Mouse (Mus musculus) spleen, postnatal 4 days (tissue): ENCODE measurements around the gene Fosl1.
A peak's percentile ranks its signal among the peaks of the same experiment; 100 is the strongest.
"Not testable (repeated sequence)": the region's sequence is repeated elsewhere in the genome, so short reads cannot be mapped to it uniquely, and the experiment has no call there.

Experiments
- DNase-seq, 2 experiments: peaks; one replicate each; pipeline ENCODE4 v3.0.0; 2022; ENCODE audit warnings: low spot score in 2 of 2

Gene Fosl1

DNA sequence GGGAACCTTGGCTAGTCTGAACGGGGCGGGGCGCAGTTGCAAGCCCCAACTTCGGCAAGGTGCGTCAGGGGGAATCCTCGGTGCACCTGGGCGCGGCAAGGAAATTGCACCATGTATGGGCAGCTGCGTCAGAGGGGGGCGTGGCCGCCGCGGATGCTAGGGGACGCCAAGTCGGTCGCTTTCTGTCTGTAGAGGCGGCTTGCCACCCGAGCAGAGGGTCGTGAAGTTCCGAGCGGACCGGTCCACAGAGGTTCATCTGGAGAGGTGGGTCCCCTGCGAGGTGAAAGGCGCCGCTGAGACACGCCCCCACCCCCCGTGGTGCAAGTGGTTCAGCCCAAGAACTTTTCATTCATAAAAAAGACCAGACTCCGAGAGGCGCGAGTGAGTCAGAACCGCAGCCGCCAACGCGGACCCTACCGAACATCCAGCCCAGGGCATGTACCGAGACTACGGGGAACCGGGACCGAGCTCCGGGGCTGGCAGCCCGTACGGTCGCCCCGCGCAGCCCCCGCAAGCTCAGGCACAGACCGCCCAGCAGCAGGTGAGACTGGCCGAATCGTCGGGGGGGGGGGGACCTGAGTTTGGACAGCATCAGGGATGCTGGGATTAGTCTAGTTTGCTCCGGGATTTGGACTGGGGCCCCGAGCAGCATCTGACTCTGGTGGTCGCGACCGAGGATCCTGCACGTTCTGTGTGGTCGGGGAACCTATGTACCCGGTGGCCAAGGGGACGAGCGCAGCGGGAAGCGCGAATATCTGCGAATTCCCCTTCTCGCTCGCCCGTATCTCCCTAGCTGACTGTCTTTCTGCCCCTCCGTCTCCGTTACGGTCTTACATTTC lies at the start of gene Fosl1:
Fosl1 (plus strand) TSS at position 33 of the 839 bp plus-strand sequence.
- peak; percentile 70 to 86 for DNase-seq

DNA sequence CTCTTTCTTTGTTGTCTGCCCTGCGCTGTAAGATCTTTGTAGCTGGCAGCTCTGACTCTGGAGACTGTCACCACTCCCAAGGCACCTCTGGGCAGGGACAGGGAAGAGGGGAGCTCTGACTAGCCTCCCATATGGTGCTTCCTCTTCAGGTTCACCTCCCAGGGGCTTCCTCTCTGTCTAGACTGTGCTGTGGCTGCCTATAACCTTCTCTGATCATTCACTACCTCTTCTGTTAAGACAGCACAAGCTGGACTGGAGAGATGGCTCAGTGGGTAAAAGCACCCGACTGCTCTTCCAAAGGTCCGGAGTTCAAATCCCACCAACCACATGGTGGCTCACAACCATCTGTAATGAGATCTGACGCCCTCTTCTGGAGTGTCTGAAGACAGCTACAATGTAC lies 46.3 kb upstream of the Fosl1 start:
- not testable (repeated sequence) for DNase-seq

GRCm38 (mm10) chr19:5402293-5402692 lies 45.1 kb upstream of the Fosl1 start, which contains the start of gene Tsga10ip:
Gene Tsga10ip, minus strand, starts transcription at chr19:5402526.
- DNase-seq = no peak

DNA sequence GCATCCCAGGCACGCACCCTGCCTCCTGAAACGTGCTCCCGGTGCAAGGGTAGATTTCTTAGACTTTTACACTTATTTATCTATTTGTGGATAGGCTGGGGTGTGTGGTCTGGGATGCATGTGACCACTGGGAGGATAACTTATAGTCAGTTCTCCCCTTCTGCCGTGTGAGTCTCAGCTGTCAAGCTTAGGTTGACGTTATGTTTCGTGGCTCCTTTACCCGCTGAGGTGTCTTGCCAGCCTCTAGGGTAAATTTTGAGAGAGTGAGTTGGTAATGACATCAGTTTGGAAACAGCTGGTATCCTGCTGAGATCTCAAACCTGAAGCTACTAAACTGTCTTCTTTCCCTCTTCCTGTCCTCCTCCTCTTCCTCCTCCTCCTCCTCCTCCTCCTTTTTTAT lies 41.4 kb upstream of the Fosl1 start:
- no peak for DNase-seq

DNA sequence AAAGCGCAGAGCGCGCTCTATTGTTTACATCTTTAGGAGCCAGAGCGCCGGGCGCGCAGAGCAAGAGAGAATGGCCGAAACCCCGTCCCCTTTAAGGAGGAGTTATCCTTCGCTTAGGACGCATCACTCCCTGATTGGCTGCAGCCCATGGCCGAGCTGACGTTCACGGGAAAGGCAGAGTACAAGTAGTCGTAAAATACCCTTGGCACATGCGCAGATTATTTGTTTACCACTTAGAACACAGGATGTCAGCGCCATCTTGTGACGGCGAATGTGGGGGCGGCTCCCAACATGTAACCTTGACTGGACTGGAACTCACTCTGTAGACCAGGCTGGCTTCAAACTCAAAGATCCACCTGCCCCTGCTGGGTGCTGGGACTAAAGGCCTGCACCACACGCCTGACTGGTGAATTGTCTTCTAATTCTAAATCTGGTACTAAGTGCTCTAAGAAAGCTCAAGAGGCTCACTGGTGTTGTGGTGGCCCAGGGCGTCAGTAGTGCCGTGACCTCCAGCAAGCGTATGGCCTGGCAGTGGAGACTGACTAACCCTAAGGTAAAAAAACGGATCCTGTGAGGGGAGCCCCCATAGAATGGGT lies 40.7 kb upstream of the Fosl1 start:
- DNase-seq = peak in 1 of 2 experiments; percentile 46

GRCm38 (mm10) chr19:5407133-5407532 lies 40.2 kb upstream of the Fosl1 start:
- peak; percentile 75 to 85 for DNase-seq

DNA sequence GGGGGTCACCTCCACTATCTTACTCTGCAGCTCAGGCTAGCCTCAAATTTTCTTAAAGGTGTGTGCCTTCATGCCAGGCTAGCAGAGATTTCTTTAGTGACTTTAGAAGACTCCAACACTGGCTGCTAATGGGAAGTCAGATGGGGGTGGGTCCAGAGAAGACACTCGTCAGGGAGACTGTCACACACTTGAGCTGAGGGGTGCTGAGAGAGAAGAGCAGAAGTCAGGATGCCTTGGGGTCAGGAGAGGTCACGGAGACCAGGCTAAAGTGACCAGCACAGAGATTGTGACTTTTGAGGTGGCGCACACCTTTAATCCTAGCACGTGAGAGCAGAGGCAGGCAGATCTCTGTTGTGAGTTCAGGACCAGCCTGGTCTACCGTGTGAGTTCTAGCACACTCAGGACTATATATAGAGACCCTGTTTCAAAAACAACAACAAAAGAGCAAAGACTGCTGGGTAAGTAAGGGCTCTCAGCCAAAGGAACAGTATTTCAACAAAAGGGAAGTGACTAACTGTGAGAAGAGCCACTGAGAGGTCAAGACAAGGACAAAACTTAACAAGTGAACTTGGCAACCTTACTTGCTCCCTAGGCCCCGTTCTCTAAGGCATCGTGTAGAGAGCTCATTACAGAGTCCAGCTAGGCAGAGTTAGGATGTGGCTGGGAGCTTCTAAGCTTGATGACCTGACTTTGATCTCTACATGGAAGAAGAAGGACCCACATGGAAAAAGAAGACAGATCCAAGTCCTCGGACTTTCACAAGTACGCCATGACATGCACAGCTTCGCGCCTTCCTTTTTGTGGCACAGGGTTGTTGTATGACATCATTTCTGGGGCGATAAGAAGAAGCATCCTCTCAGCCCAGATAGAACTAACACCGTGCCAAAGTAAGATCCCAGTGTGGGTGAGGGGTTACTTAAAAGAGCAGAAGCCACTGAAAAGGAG lies 39.0 kb upstream of the Fosl1 start:
- DNase-seq = no peak

GRCm38 (mm10) chr19:5409068-5409467 lies 38.3 kb upstream of the Fosl1 start:
- DNase-seq = no peak

GRCm38 (mm10) chr19:5410641-5411040 lies 36.7 kb upstream of the Fosl1 start:
- DNase-seq = no peak

- no peak for DNase-seq
These were observed 35.4 kb upstream of the Fosl1 start for GRCm38 (mm10) chr19:5411961-5412360.

- DNase-seq = no peak
These were observed 33.5 kb upstream of the Fosl1 start for GRCm38 (mm10) chr19:5413840-5414239.

DNA sequence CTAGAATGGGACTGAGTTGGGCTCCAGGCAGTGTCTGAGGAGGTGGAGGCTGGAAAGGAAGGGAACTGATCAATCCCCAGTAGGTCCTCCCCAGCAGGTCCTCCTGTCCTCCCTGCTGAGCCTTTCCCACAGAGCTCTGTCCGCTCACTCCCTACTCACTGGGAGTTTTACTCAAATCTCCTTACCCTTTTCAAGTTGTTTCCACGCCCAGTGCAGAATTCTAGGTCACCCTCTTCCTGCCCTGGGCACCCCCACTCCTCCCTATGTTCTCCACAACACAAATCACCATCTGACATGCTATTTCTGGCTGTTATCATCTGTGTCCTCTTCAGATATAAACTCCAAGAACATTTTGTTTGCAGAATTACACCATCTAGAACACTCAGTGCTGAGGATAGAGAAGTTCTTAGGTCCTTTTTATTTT lies 32.8 kb upstream of the Fosl1 start:
- no peak for DNase-seq

GRCm38 (mm10) chr19:5418750-5419466 lies 28.4 kb upstream of the Fosl1 start:
- DNase-seq = no peak

DNA sequence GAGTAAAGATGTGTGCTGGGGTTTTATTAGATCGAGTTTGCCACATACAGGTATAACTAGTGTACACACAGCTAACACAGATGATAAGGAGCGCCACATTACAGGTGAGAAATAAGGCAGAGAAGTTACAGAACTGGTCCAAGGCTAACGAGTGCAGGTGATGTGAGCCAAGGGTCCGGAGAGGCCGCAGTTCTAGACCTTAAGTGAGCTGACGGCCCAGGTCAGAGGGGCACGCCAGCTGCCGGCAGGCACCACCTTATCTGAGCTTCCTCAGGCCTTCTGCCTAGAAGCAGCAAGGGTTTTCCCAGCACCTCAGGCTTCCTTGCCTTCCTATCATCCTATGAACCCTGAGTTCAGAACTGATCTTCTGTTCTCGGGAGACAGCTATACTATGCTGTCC lies 27.7 kb upstream of the Fosl1 start:
- no peak for DNase-seq

GRCm38 (mm10) chr19:5420579-5420978 lies 26.8 kb upstream of the Fosl1 start:
- DNase-seq = no peak

- no peak for DNase-seq
These were observed 25.6 kb upstream of the Fosl1 start for GRCm38 (mm10) chr19:5421784-5422183.

DNA sequence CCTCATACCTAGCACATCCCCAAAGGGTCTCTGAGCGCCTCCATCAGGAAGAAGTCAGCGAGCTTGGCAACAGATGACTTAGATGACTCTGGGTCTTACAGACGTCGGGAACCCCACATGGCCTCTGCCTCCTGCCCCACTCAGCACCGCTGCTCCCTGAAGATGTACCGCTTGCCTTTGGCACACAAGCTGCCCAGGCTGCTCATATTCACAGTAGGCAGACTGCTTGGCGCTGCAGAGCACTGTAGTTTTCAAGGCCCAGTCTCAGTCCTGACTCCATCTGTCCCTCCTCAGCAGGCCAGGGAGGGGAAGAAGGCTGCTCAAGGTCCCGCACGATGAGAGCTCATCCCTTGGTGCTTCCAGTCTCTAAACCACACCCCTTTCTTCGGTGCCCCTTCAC lies 25.1 kb upstream of the Fosl1 start:
- DNase-seq = no peak

DNA sequence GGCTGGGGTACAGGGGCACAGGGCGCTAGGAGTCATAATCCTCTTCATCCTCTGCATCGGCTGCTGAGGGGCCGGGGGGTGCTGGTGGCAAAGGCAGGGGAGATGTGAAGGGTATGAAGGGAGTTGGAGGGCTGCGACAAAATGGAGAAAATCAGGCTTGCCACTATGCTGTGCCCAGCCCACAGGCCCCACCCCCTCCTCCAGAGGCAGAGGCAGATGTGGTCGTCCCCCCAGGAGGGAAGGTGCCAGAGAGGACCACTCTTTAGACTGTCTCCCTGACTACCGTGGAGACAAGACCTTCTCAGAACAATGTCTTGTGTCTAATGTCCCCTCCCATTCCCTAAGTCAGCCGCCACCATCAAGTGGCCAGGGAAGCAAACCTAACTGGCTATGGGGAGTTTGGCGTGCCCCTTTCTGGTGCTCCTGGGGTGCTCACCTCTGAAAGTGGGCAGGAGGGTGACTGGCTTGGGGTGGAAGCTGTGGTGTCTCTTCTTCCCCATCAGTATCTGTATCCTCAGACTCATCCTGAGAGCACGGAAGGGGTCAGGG lies 24.4 kb upstream of the Fosl1 start:
- DNase-seq = no peak

GRCm38 (mm10) chr19:5423561-5423960 lies 23.8 kb upstream of the Fosl1 start:
- DNase-seq = peak in 1 of 2 experiments; percentile 65

DNA sequence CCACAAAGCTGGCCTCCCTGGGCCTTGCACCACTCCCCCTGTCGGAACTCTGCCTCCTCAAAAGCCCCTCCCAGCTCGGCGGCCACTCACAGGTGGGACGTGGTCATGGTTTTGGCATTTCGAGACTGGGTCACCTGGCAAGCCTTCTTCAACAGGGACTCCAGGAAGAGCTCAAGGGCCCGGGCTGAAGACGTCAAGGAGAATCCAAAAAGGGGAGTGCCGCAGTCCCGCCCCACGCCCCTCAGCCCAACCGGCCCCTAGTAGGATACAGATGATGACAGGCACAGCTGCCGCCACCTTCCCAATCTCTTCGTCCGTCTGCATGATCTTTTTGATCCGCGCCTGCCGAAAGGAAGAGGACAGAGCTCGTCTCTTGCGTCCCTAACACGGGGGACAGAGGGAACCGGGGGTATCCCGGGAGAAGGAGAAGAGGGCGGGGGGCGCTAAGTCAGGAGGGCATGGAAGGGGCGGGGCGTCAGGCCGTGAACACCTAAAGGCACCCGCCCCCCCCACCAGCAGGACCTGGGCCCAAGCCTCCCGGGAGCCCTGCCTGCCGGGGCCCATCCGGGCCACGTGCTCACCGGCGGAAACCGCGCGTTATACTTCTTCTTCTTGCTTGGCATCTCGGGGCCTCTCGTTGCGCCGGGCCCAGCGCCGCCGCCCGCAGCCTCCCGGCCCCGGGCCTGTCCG lies 23.1 kb upstream of the Fosl1 start:
- DNase-seq = peak; percentile 67 to 86
